8 mouse cellular contexts compared by ENCODE assay signal in genomic region chr2:70126783-70127182, GRCm38 (mm10).
DNase-seq lines count a peak whose midpoint lies in the region; ATAC-seq and TF ChIP-seq lines count a peak whose summit lies in the region.

No protein-coding gene starts in this region.

- under 1% methylated on average over 13 of the region's 13 CpGs for WGBS in forebrain, embryonic 10.5 days
- under 1% methylated on average over 13 of the region's 13 CpGs for WGBS in heart, embryonic 16.5 days
- WGBS in liver, postnatal 0 days (ENCODE audit: insufficient replicate concordance): under 1% methylated on average over 13 of the region's 13 CpGs
- WGBS in neural tube, embryonic 15.5 days: under 1% methylated on average over 13 of the region's 13 CpGs

- TF ChIP-seq EP300 in liver, postnatal 0 days (IDR thresholded peaks at IDR 0.05; ENCODE audit: low read depth): no peak

- peak overlapping the region; percentile 29; the same call in 1 of the 2 replicates for H3K4me3 ChIP-seq in forebrain, embryonic 10.5 days
- H3K4me3 ChIP-seq in heart, embryonic 16.5 days (ENCODE audit: low read length): peak overlapping the region; percentile 24; the same call in 1 of the 2 replicates
- H3K4me3 ChIP-seq in liver, postnatal 0 days (ENCODE audit: low read depth, low read length): no peak overlapping the region
- H3K4me3 ChIP-seq in neural tube, embryonic 15.5 days (replicated peaks): peak overlapping the region; percentile 3; the same call in 1 of the 2 replicates

- H3K4me1 ChIP-seq in forebrain, embryonic 10.5 days: peaks cover 23% of the 10 kb centered on the region
- peaks cover 9% of the 10 kb centered on the region for H3K4me1 ChIP-seq in heart, embryonic 16.5 days (ENCODE audit: control insufficient read depth, insufficient read depth, low read length)
- H3K4me1 ChIP-seq in liver, postnatal 0 days (ENCODE audit: insufficient read depth): peaks cover 3% of the 10 kb centered on the region; the same call in 1 of the 2 replicates
- H3K4me1 ChIP-seq in neural tube, embryonic 15.5 days: peaks cover 23% of the 10 kb centered on the region

- H3K27me3 ChIP-seq in forebrain, embryonic 10.5 days (ENCODE audit: poor library complexity, severe bottlenecking): peaks cover 70% of the 10 kb centered on the region
- H3K27me3 ChIP-seq in heart, embryonic 16.5 days (ENCODE audit: control insufficient read depth, insufficient read depth, low read length): peaks cover 14% of the 10 kb centered on the region
- H3K27me3 ChIP-seq in liver, postnatal 0 days (ENCODE audit: insufficient read depth, low read length): peaks cover 14% of the 10 kb centered on the region
- H3K27me3 ChIP-seq in neural tube, embryonic 15.5 days (replicated peaks): peaks cover 7% of the 10 kb centered on the region; the same call in 1 of the 2 replicates

- peak; percentile 79 for DNase-seq in CD4-positive helper T cell, adult 2 months (ENCODE audit: low read depth, low spot score)
- peak; percentile 97 for DNase-seq in brain, embryonic 14.5 days (ENCODE audit: low read depth)
- peak; percentile 88 for DNase-seq in forebrain, embryonic 10.5 days (ENCODE audit: extremely low spot score, low spot score)
- peak; percentile 71 to 83 for DNase-seq in kidney, postnatal 25 days
- DNase-seq in liver, postnatal 0 days: peak; percentile 74
- peak; percentile 85 for DNase-seq in testis, postnatal 10 days (ENCODE audit: low spot score)

- no peak for TF ChIP-seq POLR2A in brain, embryonic 14.5 days (IDR thresholded peaks at IDR 0.05; ENCODE audit: borderline replicate concordance, extremely low read depth, insufficient read depth, insufficient read length, poor library complexity, severe bottlenecking)

- ATAC-seq in heart, embryonic 16.5 days (replicated peaks; ENCODE audit: extremely low read depth, insufficient read depth, low FRiP score): no peak; the same call in 1 of the 2 replicates
- no peak for ATAC-seq in liver, postnatal 0 days
- peak; percentile 91 for ATAC-seq in neural tube, embryonic 15.5 days (ENCODE audit: low FRiP score)

- no peak overlapping the region for H3K27ac ChIP-seq in forebrain, embryonic 10.5 days
- no peak overlapping the region for H3K27ac ChIP-seq in heart, embryonic 16.5 days (ENCODE audit: low read length)
- no peak overlapping the region for H3K27ac ChIP-seq in liver, postnatal 0 days (ENCODE audit: low read depth)
- H3K27ac ChIP-seq in neural tube, embryonic 15.5 days (replicated peaks): peak overlapping the region; percentile 67

- H3K9me3 ChIP-seq in forebrain, embryonic 10.5 days: no peaks in the 10 kb centered on the region
- no peaks in the 10 kb centered on the region for H3K9me3 ChIP-seq in heart, embryonic 16.5 days (replicated peaks; ENCODE audit: control insufficient read depth, low read length)
- no peaks in the 10 kb centered on the region for H3K9me3 ChIP-seq in liver, postnatal 0 days (ENCODE audit: low read length)
- no peaks in the 10 kb centered on the region for H3K9me3 ChIP-seq in neural tube, embryonic 15.5 days (replicated peaks)

- H3K36me3 ChIP-seq in forebrain, embryonic 10.5 days (replicated peaks): no peaks in the 10 kb centered on the region
- no peaks in the 10 kb centered on the region for H3K36me3 ChIP-seq in heart, embryonic 16.5 days (ENCODE audit: control insufficient read depth, insufficient read depth)
- no peaks in the 10 kb centered on the region for H3K36me3 ChIP-seq in liver, postnatal 0 days (replicated peaks; ENCODE audit: insufficient read depth, low read length)
- no peaks in the 10 kb centered on the region for H3K36me3 ChIP-seq in neural tube, embryonic 15.5 days

- TF ChIP-seq CTCF in brain, embryonic 14.5 days (IDR thresholded peaks at IDR 0.05; ENCODE audit: borderline replicate concordance, extremely low read depth, insufficient read depth, insufficient read length): peak; percentile 93
- TF ChIP-seq CTCF in liver, postnatal 0 days (IDR thresholded peaks at IDR 0.05; ENCODE audit: low read depth): peak; percentile 85

- no peak overlapping the region for H3K9ac ChIP-seq in heart, embryonic 16.5 days (ENCODE audit: low read length)
- H3K9ac ChIP-seq in liver, postnatal 0 days (replicated peaks): no peak overlapping the region
- no peak overlapping the region for H3K9ac ChIP-seq in neural tube, embryonic 15.5 days (replicated peaks)

- peak overlapping the region; percentile 51 for H3K4me2 ChIP-seq in heart, embryonic 16.5 days (ENCODE audit: low read depth, low read length)
- H3K4me2 ChIP-seq in liver, postnatal 0 days (ENCODE audit: low read depth, low read length): no peak overlapping the region
- H3K4me2 ChIP-seq in neural tube, embryonic 15.5 days: peak overlapping the region; percentile 50
